Mouse (Mus musculus) kidney, adult 2 months (tissue): ENCODE data around the gene Orm3.

Experiments
- CTCF ChIP-seq: fragments of 200-500 bp; conservative IDR thresholded peaks from 2 replicates; pipeline ENCODE4 v1.5.1; 2011; ENCODE audit warnings: low read depth, mild to moderate bottlenecking, control low read depth, low read length, moderate library complexity, mixed read lengths; ENCODE audit not compliant: insufficient read depth, insufficient read length
- POLR2A ChIP-seq: fragments of 200-500 bp; IDR thresholded peaks from one replicate; pipeline ENCODE4 v1.6.1; 2011; ENCODE audit warnings: low read depth, low read length, control low read depth

DNA sequence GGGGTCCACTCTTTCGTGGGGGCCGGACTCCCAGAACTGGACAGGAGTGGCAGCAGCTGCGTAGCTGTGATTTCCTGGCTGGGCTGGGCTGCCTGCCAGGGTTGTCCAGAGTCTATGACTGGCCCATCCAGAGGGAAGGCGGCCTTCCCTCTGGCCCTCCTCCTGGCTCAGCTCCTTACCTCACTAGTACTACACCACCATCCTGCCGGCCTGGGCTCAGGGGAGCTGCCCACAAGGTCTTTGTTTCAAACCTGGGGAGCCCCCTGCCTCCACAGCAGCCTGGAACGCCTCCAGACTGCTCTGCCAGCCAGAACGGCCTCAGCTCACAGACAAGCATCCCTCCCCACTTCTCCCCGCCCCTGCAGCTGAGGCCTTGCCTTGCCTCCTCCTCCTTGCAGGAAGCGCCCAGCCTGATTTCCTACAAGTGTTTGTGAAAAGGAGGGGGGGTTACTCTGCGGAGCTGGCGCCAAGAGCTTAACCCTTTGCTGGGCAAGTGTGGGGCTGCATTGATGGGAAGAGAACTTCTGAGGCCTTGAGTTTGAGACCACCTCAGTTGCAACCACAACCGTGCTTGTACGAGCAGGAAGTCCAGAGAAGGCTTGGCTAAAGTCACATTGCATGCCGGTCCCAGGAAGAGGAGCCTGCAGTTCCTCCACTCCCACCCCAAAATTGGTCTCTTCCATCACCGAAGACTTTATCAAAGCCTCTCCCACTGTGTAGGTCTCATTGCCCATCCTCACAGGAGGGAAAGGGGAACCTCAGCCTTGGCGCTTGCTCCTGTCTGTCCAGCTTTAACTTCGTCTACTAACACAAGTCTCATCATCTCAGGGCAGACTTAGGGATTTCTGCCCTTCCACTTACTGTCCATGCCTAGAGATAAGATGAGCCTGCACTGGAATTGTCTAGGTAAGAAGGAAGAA lies 47.3 kb downstream of the Orm3 start, which contains the start of gene Akna:
- TF ChIP-seq POLR2A (no peak), CTCF (no peak)
